Mouse (Mus musculus) hindbrain, embryonic 11.5 days (tissue): ENCODE measurements around the gene Fam192a. TPM values are rescaled to one million over a fixed set of nuclear protein-coding genes. Genes with fewer than 3 reads are reported as not detected.

Experiments
- ATAC-seq: fragments of 200-750 bp; cut with Nextera tagmentation; 2 replicates; pipeline ENCODE4 v1.8.0; 2017; ENCODE audit warnings: mild to moderate bottlenecking, moderate TSS enrichment, moderate library complexity; ENCODE audit not compliant: low FRiP score
- DNase-seq: peaks from one replicate; pipeline ENCODE4 v3.0.0-alpha.2; 2015; ENCODE audit warnings: low spot score
- H3K27ac ChIP-seq: fragments of 300-500 bp; sonication (generic); 2 replicates; pipeline ENCODE4 v1.5.1; 2014; ENCODE audit warnings: mild to moderate bottlenecking, low read depth, low read length
- H3K27me3 ChIP-seq: fragments of 300-500 bp; sonication (generic); 2 replicates; pipeline ENCODE4 v1.6.1; 2014; ENCODE audit warnings: mild to moderate bottlenecking, low read length, moderate library complexity, mixed read lengths; ENCODE audit not compliant: control insufficient read depth, insufficient read depth
- H3K36me3 ChIP-seq: fragments of 300-500 bp; sonication (generic); 2 replicates; pipeline ENCODE4 v1.6.1; 2014; ENCODE audit warnings: mild to moderate bottlenecking, low read length, moderate library complexity, mixed read lengths; ENCODE audit not compliant: control insufficient read depth, insufficient read depth
- H3K4me1 ChIP-seq: fragments of 300-500 bp; sonication (generic); replicated peaks from 2 replicates; pipeline ENCODE4 v1.6.1; 2014; ENCODE audit warnings: low read length, mixed read lengths; ENCODE audit not compliant: control insufficient read depth, insufficient read depth
- H3K4me2 ChIP-seq: fragments of 300-500 bp; sonication (generic); replicated peaks from 2 replicates; pipeline ENCODE4 v1.6.1; 2014; ENCODE audit warnings: mild to moderate bottlenecking, low read depth, low read length
- H3K4me3 ChIP-seq: fragments of 300-500 bp; sonication (generic); 2 replicates; pipeline ENCODE4 v1.5.1; 2014; ENCODE audit warnings: low read depth, low read length
- H3K9ac ChIP-seq: fragments of 300-500 bp; sonication (generic); 2 replicates; pipeline ENCODE4 v1.6.1; 2014; ENCODE audit warnings: low read depth, low read length
- H3K9me3 ChIP-seq: fragments of 300-500 bp; sonication (generic); 2 replicates; pipeline ENCODE4 v1.6.1; 2016; ENCODE audit warnings: low read length; ENCODE audit not compliant: control insufficient read depth
- whole genome bisulfite sequencing: fragments of 180-500 bp; shearing (Covaris S2); extraction: QIAGEN DNeasy Blood & Tissue Kit; methylation state at CpG from one replicate; pipeline ENCODE4 v1.1.7; 2014; 5-methylcytosine and 5-hydroxymethylcytosine counted together
- polyA plus RNA-seq: library from polyadenylated mRNA; unstranded; fragments of >200 nt; fragmentation: Nextera tagmentation; extraction: Ambion mirVana; gene quantifications from 2 replicates; pipeline ENCODE4 v1.2.1, GENCODE M21; 2014

The Fam192a gene
- polyA plus RNA-seq, 1 experiment from 2014 or later = 110 TPM

GRCm38 (mm10) chr8:94584238-94584817, 17.5 kb downstream of the Fam192a start:
- H3K4me2 ChIP-seq = no peak overlapping the region
- no peaks in the 10 kb centered on the region for H3K9me3 ChIP-seq
- H3K4me3 ChIP-seq = no peak overlapping the region
- no peaks in the 10 kb centered on the region; the same call in 1 of the 2 replicates for H3K36me3 ChIP-seq
- peak; percentile 30; the same call in 1 of the 2 replicates for ATAC-seq
- H3K9ac ChIP-seq = no peak overlapping the region
- H3K4me1 ChIP-seq = no peaks in the 10 kb centered on the region
- 50% methylated on average over 4 of the region's 4 CpGs for WGBS
- no peak overlapping the region for H3K27ac ChIP-seq
- no peaks in the 10 kb centered on the region for H3K27me3 ChIP-seq
- DNase-seq = peak; percentile 55

GRCm38 (mm10) chr8:94582569-94582968, 19.2 kb downstream of the Fam192a start:
- no peaks in the 10 kb centered on the region for H3K27me3 ChIP-seq
- no peaks in the 10 kb centered on the region for H3K4me1 ChIP-seq
- no peak overlapping the region for H3K27ac ChIP-seq
- H3K9me3 ChIP-seq = no peaks in the 10 kb centered on the region
- H3K4me2 ChIP-seq = no peak overlapping the region
- 93% methylated on average over 6 of the region's 6 CpGs for WGBS
- no peak overlapping the region for H3K9ac ChIP-seq
- DNase-seq (no peak), ATAC-seq (no peak)
- no peak overlapping the region for H3K4me3 ChIP-seq
- no peaks in the 10 kb centered on the region; the same call in 1 of the 2 replicates for H3K36me3 ChIP-seq

GRCm38 (mm10) chr8:94581820-94582483, 19.8 kb downstream of the Fam192a start:
- Histone ChIP-seq H3K9ac (no peak overlapping the region), H3K4me3 (no peak overlapping the region), H3K36me3 (no peaks in the 10 kb centered on the region; the same call in 1 of the 2 replicates), H3K4me1 (no peaks in the 10 kb centered on the region), H3K27me3 (no peaks in the 10 kb centered on the region), H3K4me2 (no peak overlapping the region), H3K27ac (no peak overlapping the region), H3K9me3 (no peaks in the 10 kb centered on the region)
- DNase-seq (no peak), ATAC-seq (no peak)
- WGBS = 91% methylated on average over 7 of the region's 7 CpGs

- H3K27ac ChIP-seq = no peak overlapping the region
- WGBS = 92% methylated on average over 4 of the region's 4 CpGs
- no peak overlapping the region for H3K4me3 ChIP-seq
- no peaks in the 10 kb centered on the region for H3K4me1 ChIP-seq
- H3K36me3 ChIP-seq = peaks cover 6% of the 10 kb centered on the region; the same call in 1 of the 2 replicates
- H3K4me2 ChIP-seq = no peak overlapping the region
- no peak for DNase-seq
- no peaks in the 10 kb centered on the region for H3K27me3 ChIP-seq
- no peak overlapping the region for H3K9ac ChIP-seq
- no peaks in the 10 kb centered on the region for H3K9me3 ChIP-seq
- ATAC-seq = no peak
Measured at GRCm38 (mm10) chr8:94575148-94575547, 26.6 kb downstream of the Fam192a start.

- no peaks in the 10 kb centered on the region for H3K4me1 ChIP-seq
- H3K36me3 ChIP-seq = peaks cover 6% of the 10 kb centered on the region; the same call in 1 of the 2 replicates
- no peaks in the 10 kb centered on the region for H3K27me3 ChIP-seq
- no peaks in the 10 kb centered on the region for H3K9me3 ChIP-seq
- no peak overlapping the region for H3K4me2 ChIP-seq
- WGBS = 90% methylated on average over 16 of the region's 16 CpGs
- ATAC-seq (no peak), DNase-seq (no peak)
- H3K4me3 ChIP-seq = no peak overlapping the region
- no peak overlapping the region for H3K9ac ChIP-seq
- H3K27ac ChIP-seq = no peak overlapping the region
Measured at GRCm38 (mm10) chr8:94574159-94574907, 27.5 kb downstream of the Fam192a start.

- Histone ChIP-seq H3K36me3 (peaks cover 6% of the 10 kb centered on the region; the same call in 1 of the 2 replicates), H3K9me3 (no peaks in the 10 kb centered on the region), H3K27me3 (no peaks in the 10 kb centered on the region), H3K4me3 (no peak overlapping the region), H3K4me2 (no peak overlapping the region), H3K27ac (no peak overlapping the region), H3K9ac (no peak overlapping the region), H3K4me1 (peaks cover 3% of the 10 kb centered on the region)
- ATAC-seq (no peak), DNase-seq (no peak)
- 77% methylated on average over 2 of the region's 2 CpGs for WGBS
Measured at GRCm38 (mm10) chr8:94571896-94572295, 29.9 kb downstream of the Fam192a start.

GRCm38 (mm10) chr8:94569419-94569818, 32.4 kb downstream of the Fam192a start:
- ATAC-seq (no peak), DNase-seq (no peak)
- no peak overlapping the region for H3K27ac ChIP-seq
- H3K36me3 ChIP-seq = no peaks in the 10 kb centered on the region
- 77% methylated on average over 1 of the region's 1 CpGs for WGBS
- no peak overlapping the region for H3K9ac ChIP-seq
- H3K9me3 ChIP-seq = no peaks in the 10 kb centered on the region
- H3K27me3 ChIP-seq = no peaks in the 10 kb centered on the region
- no peak overlapping the region for H3K4me3 ChIP-seq
- peaks cover 10% of the 10 kb centered on the region for H3K4me1 ChIP-seq
- no peak overlapping the region for H3K4me2 ChIP-seq

- no peak for DNase-seq
- ATAC-seq = no peak
- H3K9me3 ChIP-seq = no peaks in the 10 kb centered on the region
- H3K4me1 ChIP-seq = peaks cover 10% of the 10 kb centered on the region
- H3K4me2 ChIP-seq = no peak overlapping the region
- no peaks in the 10 kb centered on the region for H3K36me3 ChIP-seq
- no peak overlapping the region for H3K4me3 ChIP-seq
- no peak overlapping the region for H3K9ac ChIP-seq
- WGBS = 92% methylated on average over 8 of the region's 8 CpGs
- H3K27ac ChIP-seq = no peak overlapping the region
- no peaks in the 10 kb centered on the region for H3K27me3 ChIP-seq
Measured at GRCm38 (mm10) chr8:94568098-94568497, 33.7 kb downstream of the Fam192a start.
